Mouse (Mus musculus) R1 (cell line): ENCODE measurements around the gene Zg16.
A peak's percentile ranks its signal among the peaks of the same experiment; 100 is the strongest.
"Not testable (repeated sequence)": the region's sequence is repeated elsewhere in the genome, so short reads cannot be mapped to it uniquely, and the experiment has no call there.

Source experiments
- DNase-seq: peaks from one replicate; pipeline ENCODE4 v3.0.0-alpha.2; 2018; ENCODE audit warnings: low read depth, low spot score

Gene Zg16

DNA sequence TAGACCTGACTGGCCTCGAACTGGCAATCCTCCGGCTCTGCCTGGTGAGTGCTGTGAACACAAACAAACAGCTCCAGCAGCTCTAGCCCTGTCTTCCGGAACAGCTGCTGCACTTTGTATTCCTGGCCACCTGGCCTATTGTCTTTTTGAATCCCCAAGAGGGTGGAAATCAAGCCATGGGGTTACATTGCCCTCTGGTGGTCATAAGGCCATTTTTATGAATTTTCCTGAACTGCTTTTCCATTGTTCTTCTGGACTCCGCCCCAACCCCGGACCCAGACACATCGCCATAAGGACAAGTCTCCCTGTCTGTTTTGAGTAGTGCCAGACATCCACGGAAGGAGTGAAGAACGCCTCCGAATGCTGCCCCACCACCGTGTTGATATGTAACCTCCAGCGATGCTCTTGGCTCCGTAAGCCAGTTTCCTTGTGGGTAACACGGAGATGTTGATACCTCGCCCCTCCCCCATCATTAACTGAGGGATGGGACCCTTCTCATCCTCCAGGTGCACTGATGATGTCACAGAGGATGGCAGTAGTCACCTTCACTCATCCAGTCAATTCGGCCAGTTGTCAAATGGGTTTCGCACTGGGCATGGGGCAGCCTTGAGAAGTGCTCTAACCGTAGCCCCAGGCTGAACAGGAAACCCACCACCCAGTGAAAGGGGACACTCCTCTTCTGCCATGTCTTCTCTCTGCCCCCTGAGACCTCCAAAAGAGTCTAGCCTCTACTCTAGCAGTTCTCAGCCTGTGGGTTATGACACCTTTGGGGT, 17.6 kb upstream of the Zg16 start:
- DNase-seq: peak; percentile 97

DNA sequence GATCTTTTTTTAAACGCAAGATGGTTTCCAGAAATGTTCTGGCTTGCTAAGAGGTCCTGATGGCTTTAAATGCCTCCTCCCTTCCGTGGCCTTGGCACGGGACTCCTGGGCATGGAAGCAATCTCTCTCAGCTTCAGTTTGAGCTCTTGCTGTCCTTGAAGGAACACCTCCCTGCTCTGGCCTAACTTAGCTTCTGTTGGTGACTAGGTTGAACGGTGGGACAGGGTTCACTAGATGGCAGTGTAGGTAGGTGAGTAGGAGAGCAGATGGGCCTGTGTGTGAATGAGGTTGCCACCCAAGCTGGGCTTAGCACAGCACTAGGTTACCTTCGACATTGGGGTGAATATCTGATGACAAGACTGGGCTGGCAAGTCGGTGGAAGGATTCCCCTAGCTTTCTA, 16.8 kb upstream of the Zg16 start:
- peak; percentile 56 for DNase-seq

DNA sequence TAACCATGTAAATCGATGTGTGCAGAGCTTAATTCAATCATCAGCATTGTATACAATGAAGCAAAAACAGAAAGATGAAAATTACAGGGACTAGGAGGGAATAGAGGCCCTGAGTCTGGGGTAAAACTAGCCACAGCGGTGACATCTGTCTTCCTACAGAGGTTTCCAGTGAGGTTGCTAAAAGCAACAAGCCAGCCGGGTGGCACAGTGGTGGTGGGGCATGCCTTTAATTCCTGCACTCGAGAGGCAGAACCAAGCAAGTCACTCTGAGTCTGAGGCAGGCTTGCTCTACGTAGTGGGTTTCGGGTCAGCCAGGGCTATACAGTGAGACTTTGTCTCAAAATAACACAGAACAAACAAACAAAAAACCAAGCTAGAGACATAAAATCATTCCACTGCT, 15.0 kb upstream of the Zg16 start:
- DNase-seq: no peak

DNA sequence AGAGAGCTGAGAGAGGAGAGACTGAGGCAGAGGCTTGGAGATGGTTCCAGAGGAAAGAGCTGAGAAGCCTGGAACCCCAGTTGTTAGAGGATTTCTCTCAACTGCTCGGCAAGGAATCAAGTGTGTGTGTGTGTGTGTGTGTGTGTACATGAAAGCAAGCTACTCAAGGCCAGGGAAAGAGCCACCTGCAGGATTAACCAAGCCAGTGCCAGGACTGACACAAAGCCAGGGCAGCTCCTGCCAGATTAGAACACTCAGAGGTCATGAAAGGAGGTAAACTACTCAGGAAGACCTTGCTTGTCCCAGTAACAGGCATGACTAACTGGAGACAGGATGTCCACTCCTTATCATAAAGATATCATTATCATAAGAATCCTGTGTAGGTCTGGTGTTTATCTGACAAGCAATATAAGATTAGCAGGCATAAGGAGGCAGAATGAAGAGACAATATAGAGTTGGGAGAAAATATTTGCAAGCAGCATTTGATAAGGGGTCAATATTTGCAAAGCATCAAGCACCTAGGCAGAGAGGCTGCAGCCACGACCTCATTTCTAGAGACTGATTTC, 14.4 kb upstream of the Zg16 start:
- no peak for DNase-seq

DNA sequence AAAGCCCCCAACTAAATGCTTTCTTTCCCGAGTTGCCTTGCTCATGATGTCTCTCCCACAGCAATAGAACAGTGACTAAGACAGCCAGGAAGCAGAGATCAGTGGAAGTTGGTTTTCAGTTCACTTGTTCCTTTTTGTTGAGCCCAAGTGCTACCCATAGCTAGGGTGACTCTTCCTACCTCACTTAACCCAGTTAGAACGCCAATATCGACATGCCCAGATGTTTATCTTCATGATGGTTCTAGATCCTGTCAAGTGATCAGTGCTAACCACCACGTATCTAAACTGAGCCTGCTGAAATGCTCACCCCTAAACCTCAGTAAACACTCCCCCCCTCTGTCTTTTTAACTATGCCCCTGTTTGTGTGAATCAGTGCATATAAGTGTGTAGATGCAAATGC, 12.4 kb upstream of the Zg16 start:
- no peak for DNase-seq

DNA sequence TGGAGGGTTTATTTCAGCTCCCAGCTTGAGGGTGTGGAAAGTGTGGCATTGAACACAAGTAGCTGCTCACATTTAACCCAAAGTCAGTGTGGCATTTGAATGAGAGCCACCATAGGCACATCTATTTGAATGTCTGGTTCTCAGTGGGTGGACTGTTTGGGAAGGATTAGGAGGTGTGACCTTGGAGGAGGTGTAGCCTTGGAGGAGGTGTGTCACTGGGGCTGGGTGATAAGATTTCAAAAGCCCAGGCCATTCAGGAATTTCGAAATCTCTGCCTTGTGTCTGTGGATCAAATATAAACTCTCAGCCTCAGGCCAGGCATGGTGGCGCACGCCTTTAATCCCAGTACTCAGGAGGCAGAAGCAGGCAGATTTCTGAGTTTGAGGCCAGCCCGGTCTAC, 11.8 kb upstream of the Zg16 start:
- no peak for DNase-seq

DNA sequence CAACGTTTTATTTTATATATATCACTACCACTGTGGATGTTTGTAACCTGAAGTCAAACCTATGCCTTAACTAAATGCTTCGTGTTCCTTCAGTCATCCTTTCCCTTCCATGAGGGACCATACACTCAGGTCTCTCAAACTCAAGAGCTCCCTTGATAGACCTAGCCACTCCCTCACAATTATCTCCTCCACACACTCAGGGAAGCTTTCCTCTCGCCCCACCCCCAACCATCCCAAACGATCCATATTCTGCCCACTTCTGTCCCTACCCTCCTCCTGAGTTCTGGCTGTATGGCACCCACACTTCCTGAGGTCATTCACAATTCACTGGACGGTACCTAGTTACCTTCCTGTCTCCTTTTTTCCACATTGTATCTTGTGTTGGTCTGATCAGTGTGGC, 11.4 kb upstream of the Zg16 start:
- DNase-seq: no peak

DNA sequence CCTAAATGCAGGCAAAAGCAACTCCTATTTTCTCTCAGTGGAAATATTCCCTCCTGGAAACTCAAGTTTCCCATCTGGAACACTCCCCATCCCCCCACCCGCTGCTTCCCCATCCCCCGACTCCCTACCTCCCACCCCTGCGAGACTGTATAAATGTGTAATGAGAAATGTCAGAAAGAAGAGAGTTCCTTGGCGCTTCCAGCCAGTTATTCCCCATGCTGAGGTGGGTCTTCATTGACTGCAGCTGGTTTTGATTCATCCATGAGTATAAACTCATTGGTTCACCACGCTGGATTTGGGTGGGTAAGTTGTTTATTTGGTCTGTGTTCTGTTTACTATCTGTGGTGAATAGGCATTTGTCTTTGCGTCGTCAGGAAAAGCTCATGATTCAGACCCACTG, 9.3 kb upstream of the Zg16 start:
- no peak for DNase-seq

DNA sequence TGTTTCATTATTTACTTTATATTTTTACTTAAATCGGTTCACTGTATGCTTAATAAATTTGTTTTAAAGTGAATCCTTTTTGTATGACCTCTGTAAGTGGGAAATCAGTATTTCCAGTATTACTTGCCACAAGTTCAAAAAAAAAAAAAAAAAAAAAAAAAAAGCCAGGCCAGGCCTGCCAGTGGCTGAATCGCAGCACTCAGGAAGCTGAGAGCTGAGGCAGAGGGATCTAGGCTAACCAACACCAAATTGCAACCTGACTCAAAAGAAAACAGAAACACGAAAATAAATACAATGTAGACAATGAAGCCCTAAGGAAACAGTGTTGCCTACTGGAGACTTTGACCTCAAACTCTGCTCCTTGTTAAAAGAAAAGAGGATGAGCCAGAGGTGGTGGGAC, 6.8 kb upstream of the Zg16 start:
- DNase-seq: no peak

DNA sequence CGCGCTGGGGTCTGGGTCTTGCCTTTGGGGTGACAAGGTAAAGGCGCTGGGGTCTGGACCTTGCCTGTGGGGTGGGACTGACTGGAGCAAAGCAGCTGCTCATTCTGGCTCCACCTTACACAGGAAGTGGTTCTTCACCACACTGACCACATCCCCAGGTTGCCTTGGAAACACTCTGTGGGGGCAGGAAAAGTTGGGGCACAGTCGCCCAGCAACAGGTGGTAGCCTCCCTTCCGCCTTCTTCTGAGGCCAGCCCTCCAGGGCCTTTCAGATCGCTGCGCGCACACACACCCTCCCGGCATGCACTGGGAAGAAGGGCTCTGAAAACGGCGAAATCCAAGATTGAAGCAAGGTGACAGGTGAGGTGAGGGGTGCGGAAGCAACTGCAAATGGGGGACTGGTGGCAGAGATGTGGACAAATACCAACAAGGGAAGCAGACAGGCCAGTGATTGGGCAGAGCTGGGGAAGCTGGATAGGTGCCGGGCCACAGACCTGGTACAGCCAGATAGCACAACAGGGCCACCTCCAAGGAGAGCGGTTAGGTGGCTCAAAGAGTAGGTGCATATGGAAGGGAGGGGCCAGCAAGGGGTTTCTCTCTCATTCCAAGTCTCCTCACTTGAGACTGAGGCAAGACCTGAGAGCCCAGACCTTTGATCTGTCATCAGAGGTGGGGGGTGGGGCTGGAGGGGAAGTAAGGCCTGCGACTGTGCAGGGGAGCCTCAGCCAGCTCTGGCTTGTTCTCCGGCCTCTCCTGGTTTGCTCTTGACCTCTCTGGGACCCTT, 4.2 kb upstream of the Zg16 start, which contains the start of gene AI467606:
TSS of gene AI467606 (plus strand) at position 246 of the 783 bp plus-strand sequence.
- DNase-seq: peak; percentile 98

DNA sequence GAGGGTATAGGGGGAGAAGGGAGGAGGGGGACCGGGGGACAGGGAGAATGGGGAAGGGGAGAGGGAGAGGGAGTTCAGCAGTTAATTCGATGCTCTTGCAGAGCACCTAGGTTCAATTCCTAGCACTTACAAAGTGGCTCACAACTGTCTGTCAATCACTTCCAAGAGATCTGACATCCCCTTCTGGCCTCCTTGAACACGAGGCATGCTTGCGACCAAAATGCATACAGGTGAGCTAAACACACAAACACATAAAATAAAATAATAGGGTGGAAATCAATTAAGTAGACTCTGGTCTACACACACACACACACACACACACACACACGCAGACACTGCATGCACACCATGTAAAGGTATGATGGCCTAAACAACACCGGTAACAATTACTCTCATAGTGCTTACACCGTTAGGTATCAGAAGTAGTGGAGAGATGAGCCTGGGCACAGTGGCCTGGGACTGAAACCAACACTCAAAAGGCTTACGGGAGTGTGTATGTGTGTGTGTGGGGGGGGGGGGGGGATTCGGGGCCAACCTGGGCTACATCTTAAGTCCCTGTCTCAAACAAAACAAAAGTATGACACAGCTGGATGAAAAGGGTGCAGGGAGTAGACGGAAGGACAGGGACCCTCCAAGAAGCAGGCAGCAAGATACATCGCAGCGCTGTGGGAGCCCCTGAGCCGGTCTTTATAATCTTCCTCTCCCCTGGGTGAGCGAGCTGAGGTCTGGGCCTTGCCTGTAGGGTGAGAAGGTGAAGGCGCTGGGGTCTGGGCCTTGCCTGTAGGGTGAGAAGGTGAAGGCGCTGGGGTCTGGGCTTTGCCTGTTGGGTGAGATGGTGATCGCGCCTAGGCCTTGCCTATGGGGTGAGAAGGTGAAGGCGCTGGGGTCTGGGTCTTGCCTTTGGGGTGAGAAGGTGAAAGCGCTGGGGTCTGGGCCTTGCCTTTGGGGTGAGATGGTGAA, 3.3 kb upstream of the Zg16 start:
- DNase-seq: no peak

DNA sequence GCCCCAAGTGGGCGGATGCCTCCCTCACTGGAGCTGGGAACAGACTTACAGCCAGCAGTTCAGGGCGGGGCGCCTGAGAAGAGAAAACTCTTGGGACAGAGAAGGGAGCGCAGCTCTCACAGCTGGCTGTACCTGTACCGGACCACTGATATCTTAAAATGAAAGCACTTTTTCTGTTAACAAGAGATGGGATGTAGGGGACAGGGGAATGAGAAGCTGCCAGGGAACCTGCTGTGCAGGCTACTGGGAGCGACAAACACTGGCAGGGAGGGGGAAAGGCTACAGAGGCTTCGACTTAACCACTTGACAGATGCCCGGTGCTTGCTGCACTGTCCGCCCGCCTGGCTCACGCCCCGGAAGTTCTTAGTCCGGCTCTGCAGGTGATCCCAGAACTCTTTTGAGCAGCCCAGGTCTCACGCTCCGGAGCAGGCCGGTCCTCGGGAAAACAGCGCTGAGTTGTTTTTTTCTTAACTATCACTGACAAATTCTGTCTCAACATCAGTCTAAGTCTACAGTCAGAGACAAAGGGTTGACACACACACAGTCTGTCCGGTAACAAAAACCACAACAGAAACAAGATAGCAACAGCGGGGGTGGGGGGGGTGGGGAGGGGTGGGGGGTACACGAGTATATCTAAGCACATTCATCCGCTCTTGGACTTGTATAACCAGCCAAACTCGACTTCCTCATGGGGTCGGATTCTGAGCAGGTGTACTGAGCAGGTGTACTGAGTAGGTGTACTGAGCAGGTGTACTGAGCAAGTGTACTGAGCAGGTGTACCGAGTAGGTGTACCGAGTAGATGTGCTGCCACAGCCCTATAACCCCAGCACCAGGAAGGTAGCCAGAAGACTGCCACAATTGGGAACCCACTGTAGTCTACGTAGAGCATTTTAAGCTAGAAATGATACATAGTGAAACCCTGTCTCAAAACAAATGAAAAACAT, 2.0 kb upstream of the Zg16 start:
- DNase-seq: peak; percentile 73

DNA sequence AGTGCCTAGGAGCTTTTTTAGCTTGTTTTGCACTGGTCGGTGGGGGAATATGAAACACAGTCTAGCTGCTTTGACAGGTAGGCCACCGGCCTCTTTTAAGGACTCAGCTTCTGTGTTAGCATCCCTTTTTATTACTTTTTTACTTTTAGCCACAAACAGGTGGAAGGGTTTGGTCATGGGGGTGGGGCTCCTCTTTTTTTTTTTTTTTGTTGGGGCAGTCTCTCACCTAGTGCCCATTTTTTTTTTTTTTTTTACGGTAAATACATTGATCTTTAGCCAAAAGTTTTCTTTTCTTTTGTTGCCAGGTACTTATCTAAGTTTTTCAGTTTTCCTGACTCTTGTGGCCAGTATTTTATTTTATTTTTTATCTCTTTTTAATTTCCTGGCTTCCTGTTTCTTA, 955 bp upstream of the Zg16 start:
- DNase-seq: no peak

DNA sequence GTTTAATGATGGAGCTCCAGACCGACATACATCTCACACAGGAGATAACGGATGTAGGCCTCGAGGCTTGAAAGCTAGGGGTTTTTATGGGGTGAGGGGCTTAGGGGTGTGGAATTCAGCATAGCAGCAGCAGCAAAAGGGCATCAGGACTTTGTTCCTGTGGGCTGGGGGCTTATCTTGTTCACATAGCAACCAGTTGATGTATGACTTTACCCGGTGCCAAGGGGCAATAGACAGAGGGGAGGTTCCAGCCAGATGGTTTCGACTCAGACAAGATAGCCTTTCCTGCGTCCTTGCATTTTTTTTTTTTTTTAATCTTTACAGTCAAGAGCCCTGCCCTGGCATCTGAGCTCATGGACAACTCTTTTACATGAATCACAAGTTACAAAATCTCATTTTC, 1.4 kb downstream of the Zg16 start:
- not testable (repeated sequence) for DNase-seq

DNA sequence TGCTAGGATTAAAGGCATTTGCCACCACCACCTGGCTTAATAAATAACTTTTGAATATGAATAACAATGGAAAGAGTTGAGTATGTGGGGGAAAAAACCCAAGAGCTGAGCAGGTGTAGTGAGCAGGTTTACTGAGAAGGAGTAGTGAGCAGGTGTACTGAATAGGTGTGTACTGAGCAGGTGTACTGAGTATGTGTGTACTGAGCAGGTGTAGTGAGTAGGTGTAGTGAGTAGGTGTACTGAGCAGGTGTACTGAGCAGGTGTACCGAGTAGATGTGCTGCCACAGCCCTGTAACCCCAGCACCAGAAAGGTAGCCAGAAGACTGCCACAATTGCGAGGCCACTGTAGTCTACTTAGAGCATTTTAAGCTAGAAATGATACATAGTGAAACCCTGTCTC, 2.3 kb downstream of the Zg16 start:
- no peak for DNase-seq

DNA sequence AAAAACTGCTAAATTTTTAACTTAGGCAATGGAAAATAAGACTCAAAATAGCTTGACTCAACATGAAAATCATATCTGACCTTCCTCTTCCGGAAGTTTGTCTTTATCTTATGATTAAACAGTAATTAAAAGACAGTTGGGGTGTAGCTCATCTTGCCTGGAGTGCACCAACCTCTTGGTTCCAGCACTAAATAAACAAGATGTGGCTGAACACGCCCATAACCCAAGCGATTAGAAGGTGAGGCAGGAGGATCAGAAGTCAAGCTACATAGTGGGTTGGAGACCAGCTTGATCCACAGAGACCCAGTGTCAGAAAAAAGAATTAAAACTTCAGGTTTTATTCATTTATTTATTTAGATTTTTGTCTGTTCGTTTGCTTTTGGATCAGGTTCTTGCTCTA, 3.4 kb downstream of the Zg16 start:
- no peak for DNase-seq

DNA sequence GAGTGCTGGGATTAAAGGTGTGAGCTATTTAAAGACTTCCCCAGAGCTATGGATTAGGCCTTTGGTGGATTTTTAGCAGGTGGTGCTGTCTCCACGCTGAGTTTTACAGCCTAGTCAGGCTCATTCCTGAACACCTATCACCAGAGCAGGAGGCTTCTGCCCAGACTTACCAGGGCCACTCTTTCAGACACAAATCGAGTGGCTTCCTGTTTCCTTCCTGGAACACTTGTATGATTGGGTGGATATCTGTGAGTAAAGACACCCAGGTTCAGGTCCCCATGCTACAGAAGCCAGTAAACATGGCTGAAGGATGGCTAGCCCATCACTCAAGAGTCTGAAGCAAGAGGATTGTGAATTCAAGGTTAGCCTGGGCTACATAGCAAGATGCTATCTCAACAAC, 4.1 kb downstream of the Zg16 start:
- DNase-seq: no peak

DNA sequence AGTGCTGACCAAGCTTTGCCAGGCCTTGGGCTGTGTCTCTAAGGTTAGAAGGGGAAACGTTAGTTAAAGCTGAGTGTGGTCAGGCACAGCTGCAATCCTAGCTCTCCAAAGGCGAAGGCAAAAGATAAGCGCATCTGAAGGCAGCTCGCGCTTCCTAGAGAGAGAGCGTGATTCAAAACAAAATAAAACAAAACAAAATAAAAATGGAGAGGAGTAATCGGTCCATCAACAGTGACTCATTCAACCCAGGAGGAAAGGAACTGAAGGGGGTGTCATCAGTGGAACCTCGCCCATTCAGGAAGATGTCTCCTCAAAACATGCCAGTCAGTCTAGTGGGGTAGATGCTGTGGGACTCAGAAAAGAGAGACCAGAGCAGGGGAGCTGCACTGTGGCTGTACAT, 4.9 kb downstream of the Zg16 start:
- no peak for DNase-seq

DNA sequence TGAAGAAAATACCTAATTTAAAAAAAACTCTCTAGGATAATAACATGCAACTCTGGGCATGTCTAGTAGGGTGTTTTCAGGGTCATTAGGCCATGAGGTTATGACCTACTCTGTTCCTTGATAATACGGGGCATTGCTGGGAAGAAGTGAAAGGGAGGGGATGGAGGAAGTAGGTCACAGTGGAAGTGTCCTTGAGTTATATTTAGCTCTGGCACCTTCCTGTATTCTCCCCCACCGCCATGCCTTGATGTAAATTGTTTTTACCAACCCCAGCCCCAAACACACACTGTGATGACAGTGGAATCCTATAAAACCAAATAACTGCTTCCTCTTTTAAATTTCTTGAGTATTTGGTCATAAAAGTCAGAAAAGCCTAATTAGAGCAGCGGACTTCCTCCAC, 7.1 kb downstream of the Zg16 start:
- no peak for DNase-seq

DNA sequence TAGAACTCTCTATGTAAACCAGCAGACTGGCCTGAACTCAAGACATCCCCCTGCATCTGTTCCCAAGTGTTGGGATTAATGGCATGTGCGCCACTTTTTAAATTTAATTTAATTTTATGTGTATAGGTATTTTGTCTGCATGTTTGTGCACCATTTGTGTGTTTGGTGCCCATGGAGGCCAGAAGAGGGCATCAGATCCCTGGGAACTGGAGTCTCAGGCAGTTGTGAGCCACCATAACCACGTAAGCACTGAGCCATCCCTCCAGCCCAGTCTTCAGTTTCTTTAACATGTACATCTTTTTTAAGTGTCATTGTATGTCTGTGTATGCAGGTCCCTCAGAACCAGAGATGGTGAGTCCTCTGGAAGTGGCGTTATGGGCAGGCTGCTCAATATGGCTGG, 9.4 kb downstream of the Zg16 start:
- DNase-seq: no peak

DNA sequence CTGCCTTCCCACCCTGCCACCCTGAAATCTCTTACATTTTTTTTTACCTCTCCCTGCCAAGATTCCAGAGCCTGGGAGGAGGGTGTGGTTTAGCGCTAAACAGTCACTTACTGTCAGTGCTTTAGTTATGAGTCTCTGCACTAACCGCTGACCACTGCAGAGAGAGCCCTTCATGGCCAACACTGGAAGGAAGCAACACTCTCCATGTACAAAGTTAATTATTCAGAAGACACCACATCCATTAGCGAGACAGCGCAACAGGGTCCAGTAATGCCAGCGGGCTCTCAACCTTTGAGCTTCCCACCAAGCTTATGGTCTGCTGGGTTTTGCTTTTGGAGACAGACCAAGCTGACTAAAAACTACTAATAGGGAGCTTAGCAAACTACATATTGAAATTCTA, 10.9 kb downstream of the Zg16 start:
- no peak for DNase-seq
